Mouse (Mus musculus) stomach, postnatal 0 days (tissue): ENCODE data around the gene Nucks1.

Experiments used
- CTCF ChIP-seq: IDR thresholded peaks from 2 replicates; pipeline ENCODE4 v1.5.1; 2016; ENCODE audit warnings: antibody characterized with exemption, low read depth, mild to moderate bottlenecking, moderate library complexity
- EP300 ChIP-seq: optimal IDR thresholded peaks from 2 replicates; pipeline ENCODE3; 2016; ENCODE audit warnings: antibody characterized with exemption

GRCm38 (mm10) chr1:131971771-131972497 is 61.6 kb downstream of the Nucks1 start:
- TF ChIP-seq CTCF (no peak), EP300 (no peak)
